Mouse (Mus musculus) limb, embryonic 14.5 days (tissue): ENCODE measurements around the gene Tuft1. TPM values are rescaled to one million over a fixed set of nuclear protein-coding genes. Genes with fewer than 3 reads are reported as not detected.
"Not testable (repeated sequence)": the region's sequence is repeated elsewhere in the genome, so short reads cannot be mapped to it uniquely, and the experiment has no call there.

Experiments
- ATAC-seq: fragments of 200-750 bp; cut with Nextera tagmentation; 2 replicates; pipeline ENCODE4 v1.8.0; 2017; ENCODE audit warnings: low read depth, moderate number of reproducible peaks, moderate TSS enrichment; ENCODE audit not compliant: low FRiP score
- DNase-seq: peaks from one replicate; pipeline ENCODE4 v3.0.0-alpha.2; 2015; ENCODE audit warnings: low spot score
- H3K27ac ChIP-seq: fragments of 300-500 bp; sonication (generic); replicated peaks from 2 replicates; pipeline ENCODE4 v1.5.1; 2014; ENCODE audit warnings: low read depth, mild to moderate bottlenecking, low read length, moderate library complexity, mixed read lengths
- H3K27me3 ChIP-seq: fragments of 300-500 bp; sonication (generic); 2 replicates; pipeline ENCODE4 v1.6.1; 2014; ENCODE audit warnings: low read length, mixed read lengths; ENCODE audit not compliant: control insufficient read depth, insufficient read depth
- H3K36me3 ChIP-seq: fragments of 300-500 bp; sonication (generic); 2 replicates; pipeline ENCODE4 v1.6.1; 2014; ENCODE audit warnings: mild to moderate bottlenecking, low read length, moderate library complexity, mixed read lengths; ENCODE audit not compliant: control insufficient read depth, insufficient read depth
- H3K4me1 ChIP-seq: fragments of 300-500 bp; sonication (generic); 2 replicates; pipeline ENCODE4 v1.6.1; 2014; ENCODE audit warnings: antibody characterized with exemption, low read length, mixed read lengths; ENCODE audit not compliant: control insufficient read depth, insufficient read depth
- H3K4me2 ChIP-seq: fragments of 300-500 bp; sonication (generic); replicated peaks from 2 replicates; pipeline ENCODE4 v1.6.1; 2014; ENCODE audit warnings: low read depth, mild to moderate bottlenecking, low read length, moderate library complexity; ENCODE audit not compliant: severe bottlenecking
- H3K4me3 ChIP-seq: fragments of 300-500 bp; sonication (generic); replicated peaks from 2 replicates; pipeline ENCODE4 v1.5.1; 2014; ENCODE audit warnings: low read length
- H3K9ac ChIP-seq: fragments of 300-500 bp; sonication (generic); 2 replicates; pipeline ENCODE4 v1.6.1; 2014; ENCODE audit warnings: mild to moderate bottlenecking, low read depth, low read length, moderate library complexity; ENCODE audit not compliant: severe bottlenecking
- H3K9me3 ChIP-seq: fragments of 300-500 bp; sonication (generic); 2 replicates; pipeline ENCODE4 v1.6.1; 2016; ENCODE audit warnings: low read length; ENCODE audit not compliant: control insufficient read depth
- POLR2A ChIP-seq: fragments of 200-500 bp; IDR thresholded peaks from 2 replicates; pipeline ENCODE4 v1.8.0; 2012; ENCODE audit warnings: inconsistent platforms, mild to moderate bottlenecking, moderate library complexity, borderline replicate concordance; ENCODE audit not compliant: insufficient read depth, insufficient read length; ENCODE audit errors: extremely low read depth
- WGBS: fragments of 180-500 bp; shearing (Covaris S2); extraction: QIAGEN DNeasy Blood & Tissue Kit; methylation state at CpG from one replicate; pipeline ENCODE4 v1.1.7; 2014; 5-methylcytosine and 5-hydroxymethylcytosine counted together
- polyA plus RNA-seq, 2 experiments: library from polyadenylated mRNA; depleted of rRNA in 1 of 2; stranded (reverse) in 1 of 2; unstranded in 1 of 2; fragments of >200 nt; fragmentation: Nextera tagmentation in 1 of 2; extraction: Ambion mirVana in 1 of 2; gene quantifications; 2 replicates each; pipeline versions ENCODE4 v1.2.1 to v1.2.3; 2012 to 2014

The Tuft1 gene
- polyA plus RNA-seq (2012; rRNA removed) (9.8 and 11.9 TPM in 2 replicates), polyA plus RNA-seq (2014; fragmentation: Nextera tagmentation; extraction: Ambion mirVana) (16.6 and 19.1 TPM in 2 replicates)

GRCm38 (mm10) chr3:94658740-94659095, at the start of gene Tuft1:
TSS of gene Tuft1 (minus strand) at chr3:94658872.
- Histone ChIP-seq H3K4me2 (peak within 1 kb of the TSS; percentile 67), H3K9ac (peak within 1 kb of the TSS; percentile 36), H3K4me3 (peak within 1 kb of the TSS; percentile 39)
- peak; percentile 90 for ATAC-seq
- not testable (repeated sequence) for H3K36me3 ChIP-seq, H3K27me3 ChIP-seq, DNase-seq, H3K4me1 ChIP-seq, H3K9me3 ChIP-seq, H3K27ac ChIP-seq
- WGBS = 0% methylated on average over 16 of the region's 33 CpGs

- H3K9ac ChIP-seq, ATAC-seq, H3K27me3 ChIP-seq, DNase-seq, H3K4me1 ChIP-seq, H3K9me3 ChIP-seq, H3K36me3 ChIP-seq, H3K4me3 ChIP-seq, H3K27ac ChIP-seq, H3K4me2 ChIP-seq: not testable (repeated sequence)
- WGBS = 6% methylated on average over 2 of the region's 3 CpGs
These were observed 44.7 kb upstream of the Tuft1 start for GRCm38 (mm10) chr3:94703364-94703763.

- Histone ChIP-seq H3K27me3 (no peaks in the 10 kb centered on the region), H3K27ac (no peak overlapping the region), H3K9ac (no peak overlapping the region), H3K4me3 (no peak overlapping the region), H3K4me1 (no peaks in the 10 kb centered on the region), H3K4me2 (no peak overlapping the region), H3K36me3 (no peaks in the 10 kb centered on the region), H3K9me3 (no peaks in the 10 kb centered on the region)
- TF ChIP-seq POLR2A = no peak
- no peak for DNase-seq
- 80% methylated on average over 3 of the region's 3 CpGs for WGBS
- no peak for ATAC-seq
These were observed 44.2 kb upstream of the Tuft1 start for GRCm38 (mm10) chr3:94702856-94703255.

GRCm38 (mm10) chr3:94702163-94702810, 43.6 kb upstream of the Tuft1 start:
- H3K9ac ChIP-seq, ATAC-seq, H3K4me3 ChIP-seq, H3K4me1 ChIP-seq, DNase-seq, H3K36me3 ChIP-seq, H3K4me2 ChIP-seq, H3K9me3 ChIP-seq, H3K27ac ChIP-seq, H3K27me3 ChIP-seq: not testable (repeated sequence)
- WGBS = 79% methylated on average over 4 of the region's 7 CpGs

GRCm38 (mm10) chr3:94696257-94696656, 37.6 kb upstream of the Tuft1 start:
- not testable (repeated sequence) for ATAC-seq, H3K27ac ChIP-seq, H3K9me3 ChIP-seq, H3K4me2 ChIP-seq, H3K9ac ChIP-seq, H3K27me3 ChIP-seq, H3K4me1 ChIP-seq, DNase-seq, H3K36me3 ChIP-seq, H3K4me3 ChIP-seq
- WGBS = 88% methylated on average over 4 of the region's 4 CpGs

GRCm38 (mm10) chr3:94695591-94695990, 36.9 kb upstream of the Tuft1 start:
- H3K9ac ChIP-seq, H3K36me3 ChIP-seq, DNase-seq, H3K27me3 ChIP-seq, H3K27ac ChIP-seq, H3K4me3 ChIP-seq, H3K9me3 ChIP-seq, H3K4me1 ChIP-seq, H3K4me2 ChIP-seq, ATAC-seq: not testable (repeated sequence)
- WGBS = 83% methylated on average over 6 of the region's 6 CpGs

GRCm38 (mm10) chr3:94693874-94694273, 35.2 kb upstream of the Tuft1 start:
- 44% methylated on average over 5 of the region's 8 CpGs for WGBS
- H3K4me2 ChIP-seq, H3K27ac ChIP-seq, H3K4me1 ChIP-seq, DNase-seq, ATAC-seq, H3K9ac ChIP-seq, H3K9me3 ChIP-seq, H3K36me3 ChIP-seq, H3K27me3 ChIP-seq, H3K4me3 ChIP-seq: not testable (repeated sequence)
